Comparison of ENCODE assay signal across 11 mouse cellular contexts in genomic region chr5:112253169-112253568, GRCm38 (mm10). TPM values are rescaled to one million over a fixed set of nuclear protein-coding genes. Genes with fewer than 3 reads are reported as not detected.
DNase-seq lines count a peak whose midpoint lies in the region; ATAC-seq and TF ChIP-seq lines count a peak whose summit lies in the region.
"Had no signal": no experiment of that assay in that cellular context is flagged by ENCODE, and none has a peak within 500 bp of the region (broad histone marks: within the 10 kb centered on the region; RNA-seq: fewer than 3 reads in every experiment).

No protein-coding gene starts in this region.

- no peaks in the 10 kb centered on the region for H3K9me3 ChIP-seq in forebrain, embryonic 12.5 days
- H3K9me3 ChIP-seq in forebrain, postnatal 0 days (ENCODE audit: low read length) = no peaks in the 10 kb centered on the region
- H3K9me3 ChIP-seq in liver, embryonic 15.5 days (replicated peaks) = no peaks in the 10 kb centered on the region
- H3K9me3 ChIP-seq: embryonic facial prominence, embryonic 15.5 days; heart, embryonic 13.5 days had no signal

- no peaks in the 10 kb centered on the region for H3K36me3 ChIP-seq in forebrain, embryonic 12.5 days (replicated peaks)
- H3K36me3 ChIP-seq in forebrain, postnatal 0 days (ENCODE audit: insufficient read depth) = no peaks in the 10 kb centered on the region
- H3K36me3 ChIP-seq in liver, embryonic 15.5 days (replicated peaks) = no peaks in the 10 kb centered on the region
- H3K36me3 ChIP-seq: embryonic facial prominence, embryonic 15.5 days; heart, embryonic 13.5 days had no signal

- H3K4me1 ChIP-seq in forebrain, embryonic 12.5 days = peaks cover 10% of the 10 kb centered on the region
- H3K4me1 ChIP-seq in forebrain, postnatal 0 days (ENCODE audit: insufficient read depth) = peaks cover 3% of the 10 kb centered on the region; the same call in 1 of the 2 replicates
- H3K4me1 ChIP-seq in liver, embryonic 15.5 days (replicated peaks) = peaks cover 36% of the 10 kb centered on the region

- 10% methylated on average over 8 of the region's 8 CpGs for WGBS in forebrain, embryonic 12.5 days
- 16% methylated on average over 8 of the region's 8 CpGs for WGBS in forebrain, postnatal 0 days
- WGBS in liver, embryonic 15.5 days (ENCODE audit: insufficient replicate concordance) = 24% methylated on average over 8 of the region's 8 CpGs

- DNase-seq in forebrain, postnatal 0 days = no peak
- peak; percentile 59 for DNase-seq in CD4-positive, CD25-positive, alpha-beta regulatory T cell, adult 2 months (ENCODE audit: low read depth, low spot score)
- DNase-seq in embryo, embryonic 9.5 days (ENCODE audit: extremely low spot score) = no peak
- no peak for DNase-seq in MN1 (ENCODE audit: low spot score)
- no peak for DNase-seq in layer of hippocampus, postnatal 14 days (ENCODE audit: low spot score in 2 of 2)
- DNase-seq: right cerebral cortex, postnatal 14 days had no signal

- peak overlapping the region; percentile 19; the same call in 1 of the 2 replicates for H3K27ac ChIP-seq in forebrain, embryonic 12.5 days
- H3K27ac ChIP-seq in forebrain, postnatal 0 days (ENCODE audit: low read depth, low read length) = no peak overlapping the region
- peak overlapping the region; percentile 74 for H3K27ac ChIP-seq in liver, embryonic 15.5 days (replicated peaks)
- H3K27ac ChIP-seq: embryonic facial prominence, embryonic 15.5 days had no signal

- ATAC-seq in forebrain, embryonic 12.5 days (ENCODE audit: low FRiP score) = no peak
- no peak for ATAC-seq in forebrain, postnatal 0 days
- ATAC-seq in erythroblast, adult 5-6 weeks (replicated peaks; ENCODE audit: low FRiP score, poor library complexity, severe bottlenecking) = peak; percentile 27; the same call in 1 of the 2 replicates
- ATAC-seq in liver, embryonic 15.5 days (ENCODE audit: insufficient read depth) = peak; percentile 79

- H3K9ac ChIP-seq in forebrain, embryonic 12.5 days = no peak overlapping the region
- no peak overlapping the region for H3K9ac ChIP-seq in forebrain, postnatal 0 days
- no peak overlapping the region for H3K9ac ChIP-seq in liver, embryonic 15.5 days
- H3K9ac ChIP-seq: embryonic facial prominence, embryonic 15.5 days; heart, embryonic 13.5 days had no signal

- no peak overlapping the region for H3K4me2 ChIP-seq in forebrain, embryonic 12.5 days
- no peak overlapping the region for H3K4me2 ChIP-seq in forebrain, postnatal 0 days (ENCODE audit: low read depth)
- H3K4me2 ChIP-seq in liver, embryonic 15.5 days = peak overlapping the region; percentile 44; the same call in 1 of the 2 replicates
- H3K4me2 ChIP-seq: embryonic facial prominence, embryonic 15.5 days; heart, embryonic 13.5 days had no signal

- no peak overlapping the region for H3K4me3 ChIP-seq in forebrain, embryonic 12.5 days (replicated peaks)
- no peak overlapping the region for H3K4me3 ChIP-seq in forebrain, postnatal 0 days (ENCODE audit: low read depth, low read length)
- no peak overlapping the region for H3K4me3 ChIP-seq in liver, embryonic 15.5 days (replicated peaks)
- H3K4me3 ChIP-seq: embryonic facial prominence, embryonic 15.5 days; heart, embryonic 13.5 days had no signal

- H3K27me3 ChIP-seq in forebrain, embryonic 12.5 days = no peaks in the 10 kb centered on the region
- H3K27me3 ChIP-seq in forebrain, postnatal 0 days (ENCODE audit: insufficient read depth, low read length) = no peaks in the 10 kb centered on the region
- H3K27me3 ChIP-seq in liver, embryonic 15.5 days = no peaks in the 10 kb centered on the region
- H3K27me3 ChIP-seq: embryonic facial prominence, embryonic 15.5 days had no signal

- TF ChIP-seq CTCF in forebrain, postnatal 0 days (IDR thresholded peaks at IDR 0.05; ENCODE audit: low read depth) = no peak

RNA-seq across cellular contexts. Expression of gene Cryba4, which starts 0.9 kb away (rescaled TPM):
- 1.2 and 1.4 TPM in 2 replicates for polyA plus RNA-seq in forebrain, embryonic 12.5 days (2016; fragmentation: Nextera tagmentation; extraction: Ambion mirVana)
- total RNA-seq in forebrain, postnatal 0 days (2014; rRNA removed) = 2.5 TPM in 1 of 2 replicates, not detected in the other
- 2.4 and 2.6 TPM in 2 replicates for polyA plus RNA-seq in forebrain, postnatal 0 days (2015; fragmentation: Nextera tagmentation; extraction: Ambion mirVana)
- total RNA-seq in erythroblast, adult 5-6 weeks (2015; ENCODE audit: low replicate concordance) = 3.3 TPM in 1 of 2 replicates, not detected in the other
- total RNA-seq in erythroblast, adult 5-6 weeks (2017; ENCODE audit: low replicate concordance) = not detected in 2 replicates
- polyA plus RNA-seq in liver, embryonic 15.5 days (2015; fragmentation: Nextera tagmentation; extraction: Ambion mirVana) = 0.70 and 0.85 TPM in 2 replicates
- 1 to 10 TPM; 1.1 to 1.8 TPM for total RNA-seq in layer of hippocampus, postnatal 14 days (2021)

RNA-seq across cellular contexts. Expression of gene Crybb1, which starts 2.4 kb away (rescaled TPM):
- polyA plus RNA-seq in forebrain, embryonic 12.5 days (2016; fragmentation: Nextera tagmentation; extraction: Ambion mirVana) = 1.2 and 1.3 TPM in 2 replicates
- total RNA-seq in forebrain, postnatal 0 days (2014; rRNA removed) = 5.0 and 6.3 TPM in 2 replicates
- polyA plus RNA-seq in forebrain, postnatal 0 days (2015; fragmentation: Nextera tagmentation; extraction: Ambion mirVana) = 10.4 and 10.8 TPM in 2 replicates
- not detected in 2 replicates for total RNA-seq in erythroblast, adult 5-6 weeks (2015; ENCODE audit: low replicate concordance)
- not detected in 2 replicates for total RNA-seq in erythroblast, adult 5-6 weeks (2017; ENCODE audit: low replicate concordance)
- 0.25 and 0.40 TPM in 2 replicates for polyA plus RNA-seq in liver, embryonic 15.5 days (2015; fragmentation: Nextera tagmentation; extraction: Ambion mirVana)
- total RNA-seq in layer of hippocampus, postnatal 14 days (2021) = 10 to 100 TPM; 16.1 to 17.5 TPM

RNA-seq across cellular contexts. Expression of gene Tpst2, which starts 23.3 kb away (rescaled TPM):
- 27.1 and 28.6 TPM in 2 replicates for polyA plus RNA-seq in forebrain, embryonic 12.5 days (2016; fragmentation: Nextera tagmentation; extraction: Ambion mirVana)
- 43.4 and 45.0 TPM in 2 replicates for total RNA-seq in forebrain, postnatal 0 days (2014; rRNA removed)
- polyA plus RNA-seq in forebrain, postnatal 0 days (2015; fragmentation: Nextera tagmentation; extraction: Ambion mirVana) = 37.9 and 39.0 TPM in 2 replicates
- 11.7 and 14.0 TPM in 2 replicates for total RNA-seq in erythroblast, adult 5-6 weeks (2015; ENCODE audit: low replicate concordance)
- 5.0 and 6.4 TPM in 2 replicates for total RNA-seq in erythroblast, adult 5-6 weeks (2017; ENCODE audit: low replicate concordance)
- polyA plus RNA-seq in liver, embryonic 15.5 days (2015; fragmentation: Nextera tagmentation; extraction: Ambion mirVana) = 34.5 and 43.8 TPM in 2 replicates
- total RNA-seq in layer of hippocampus, postnatal 14 days (2021) = 10 to 100 TPM; 41.1 to 43.0 TPM

Comparison
In these comparisons a context has a peak if more than half of its experiments do, and no peak if none do; other contexts are left out.
1. ATAC-seq: peak in erythroblast, adult 5-6 weeks (single experiment) and liver, embryonic 15.5 days (single experiment); none in forebrain, embryonic 12.5 days (single experiment) and forebrain, postnatal 0 days (single experiment).